Mouse (Mus musculus) liver, embryonic 13.5 days (tissue): ENCODE data around the gene St3gal4. TPM values are rescaled to one million over a fixed set of nuclear protein-coding genes. Genes with fewer than 3 reads are reported as not detected.

Experiments
- ATAC-seq: fragments of 200-750 bp; cut with Nextera tagmentation; 2 replicates; pipeline ENCODE4 v1.8.0; 2017; ENCODE audit warnings: low read depth, mild to moderate bottlenecking, moderate number of reproducible peaks, moderate library complexity
- DNase-seq: peaks from one replicate; pipeline ENCODE4 v3.0.0; 2022
- H3K27ac ChIP-seq: fragments of 300-500 bp; sonication (generic); 2 replicates; pipeline ENCODE4 v1.5.1; 2015; ENCODE audit warnings: moderate library complexity, mild to moderate bottlenecking, inconsistent platforms
- H3K27me3 ChIP-seq: fragments of 300-500 bp; sonication (generic); 2 replicates; pipeline ENCODE4 v1.6.1; 2015; ENCODE audit warnings: mild to moderate bottlenecking, inconsistent platforms
- H3K36me3 ChIP-seq: fragments of 300-500 bp; sonication (generic); 2 replicates; pipeline ENCODE4 v1.6.1; 2015; ENCODE audit warnings: mild to moderate bottlenecking, inconsistent platforms
- H3K4me1 ChIP-seq: fragments of 300-500 bp; sonication (generic); replicated peaks from 2 replicates; pipeline ENCODE4 v1.6.1; 2015; ENCODE audit warnings: inconsistent platforms
- H3K4me2 ChIP-seq: fragments of 300-500 bp; sonication (generic); 2 replicates; pipeline ENCODE4 v1.6.1; 2015; ENCODE audit warnings: inconsistent platforms, mild to moderate bottlenecking, moderate library complexity
- H3K4me3 ChIP-seq: fragments of 300-500 bp; sonication (generic); replicated peaks from 2 replicates; pipeline ENCODE4 v1.5.1; 2015; ENCODE audit warnings: mild to moderate bottlenecking, inconsistent platforms
- H3K9ac ChIP-seq: fragments of 300-500 bp; sonication (generic); 2 replicates; pipeline ENCODE4 v1.6.1; 2015; ENCODE audit warnings: mild to moderate bottlenecking, inconsistent platforms
- H3K9me3 ChIP-seq: fragments of 300-500 bp; sonication (generic); replicated peaks from 2 replicates; pipeline ENCODE4 v1.6.1; 2016; ENCODE audit warnings: inconsistent platforms
- WGBS: fragments of 180-500 bp; shearing (Covaris S2); methylation state at CpG from one replicate; pipeline ENCODE4 v1.1.7; 2015; ENCODE audit not compliant: insufficient replicate concordance; 5-methylcytosine and 5-hydroxymethylcytosine counted together
- polyA plus RNA-seq: library from polyadenylated mRNA; unstranded; fragments of >200 nt; fragmentation: Nextera tagmentation; extraction: Ambion mirVana; gene quantifications from 2 replicates; pipeline ENCODE4 v1.2.1, GENCODE M21; 2015

The St3gal4 gene
- polyA plus RNA-seq, 1 experiment from 2014 or later: 24.1 TPM

- Histone ChIP-seq H3K36me3 (peaks cover 52% of the 10 kb centered on the region), H3K4me2 (no peak overlapping the region), H3K9ac (no peak overlapping the region), H3K4me1 (peaks cover 32% of the 10 kb centered on the region), H3K27me3 (no peaks in the 10 kb centered on the region), H3K9me3 (no peaks in the 10 kb centered on the region), H3K4me3 (no peak overlapping the region), H3K27ac (peak overlapping the region; percentile 50)
- DNase-seq: no peak
- WGBS: 61% methylated on average over 15 of the region's 15 CpGs
- ATAC-seq: no peak
Observed at GRCm38 (mm10) chr9:35044458-35044857, 74.6 kb downstream of the St3gal4 start.

GRCm38 (mm10) chr9:35043619-35044018 lies 75.4 kb downstream of the St3gal4 start:
- DNase-seq (no peak), ATAC-seq (no peak)
- H3K4me3 ChIP-seq: no peak overlapping the region
- no peaks in the 10 kb centered on the region for H3K27me3 ChIP-seq
- no peak overlapping the region for H3K4me2 ChIP-seq
- H3K27ac ChIP-seq: no peak overlapping the region
- no peaks in the 10 kb centered on the region for H3K9me3 ChIP-seq
- H3K36me3 ChIP-seq: peaks cover 44% of the 10 kb centered on the region
- peaks cover 40% of the 10 kb centered on the region for H3K4me1 ChIP-seq
- H3K9ac ChIP-seq: no peak overlapping the region
- 80% methylated on average over 7 of the region's 7 CpGs for WGBS

- DNase-seq (no peak), ATAC-seq (no peak)
- Histone ChIP-seq H3K4me3 (no peak overlapping the region), H3K9me3 (no peaks in the 10 kb centered on the region), H3K9ac (no peak overlapping the region), H3K27me3 (no peaks in the 10 kb centered on the region), H3K4me2 (no peak overlapping the region), H3K36me3 (peaks cover 22% of the 10 kb centered on the region), H3K27ac (no peak overlapping the region), H3K4me1 (peaks cover 40% of the 10 kb centered on the region)
- 69% methylated on average over 5 of the region's 5 CpGs for WGBS
Observed at GRCm38 (mm10) chr9:35041493-35041892, 77.6 kb downstream of the St3gal4 start.

GRCm38 (mm10) chr9:35039846-35040245 lies 79.2 kb downstream of the St3gal4 start:
- Histone ChIP-seq H3K27ac (peak overlapping the region; percentile 20; the same call in 1 of the 2 replicates), H3K36me3 (peaks cover 6% of the 10 kb centered on the region), H3K9ac (no peak overlapping the region), H3K9me3 (no peaks in the 10 kb centered on the region), H3K4me2 (no peak overlapping the region), H3K4me3 (no peak overlapping the region), H3K27me3 (peaks cover 9% of the 10 kb centered on the region), H3K4me1 (peaks cover 24% of the 10 kb centered on the region)
- no peak for ATAC-seq
- 24% methylated on average over 5 of the region's 5 CpGs for WGBS
- no peak for DNase-seq

GRCm38 (mm10) chr9:35038922-35039586 lies 80.0 kb downstream of the St3gal4 start:
- peak; percentile 26; the same call in 1 of the 2 replicates for ATAC-seq
- peaks cover 13% of the 10 kb centered on the region for H3K27me3 ChIP-seq
- H3K36me3 ChIP-seq: peaks cover 4% of the 10 kb centered on the region; the same call in 1 of the 2 replicates
- no peak overlapping the region for H3K4me2 ChIP-seq
- no peaks in the 10 kb centered on the region for H3K9me3 ChIP-seq
- H3K9ac ChIP-seq: no peak overlapping the region
- no peak for DNase-seq
- peaks cover 19% of the 10 kb centered on the region for H3K4me1 ChIP-seq
- 47% methylated on average over 7 of the region's 7 CpGs for WGBS
- H3K27ac ChIP-seq: peak overlapping the region; percentile 24; the same call in 1 of the 2 replicates
- no peak overlapping the region for H3K4me3 ChIP-seq

GRCm38 (mm10) chr9:35035074-35035473 lies 84.0 kb downstream of the St3gal4 start:
- peaks cover 15% of the 10 kb centered on the region for H3K4me1 ChIP-seq
- no peak overlapping the region for H3K9ac ChIP-seq
- H3K4me2 ChIP-seq: no peak overlapping the region
- ATAC-seq (no peak), DNase-seq (no peak)
- 49% methylated on average over 14 of the region's 14 CpGs for WGBS
- H3K36me3 ChIP-seq: no peaks in the 10 kb centered on the region
- no peaks in the 10 kb centered on the region for H3K9me3 ChIP-seq
- H3K4me3 ChIP-seq: no peak overlapping the region
- H3K27me3 ChIP-seq: peaks cover 13% of the 10 kb centered on the region
- H3K27ac ChIP-seq: no peak overlapping the region

GRCm38 (mm10) chr9:35032457-35032856 lies 86.6 kb downstream of the St3gal4 start:
- no peak for ATAC-seq
- no peak overlapping the region for H3K9ac ChIP-seq
- H3K27me3 ChIP-seq: peaks cover 13% of the 10 kb centered on the region
- H3K36me3 ChIP-seq: no peaks in the 10 kb centered on the region
- H3K9me3 ChIP-seq: no peaks in the 10 kb centered on the region
- 74% methylated on average over 6 of the region's 6 CpGs for WGBS
- H3K27ac ChIP-seq: no peak overlapping the region
- H3K4me1 ChIP-seq: no peaks in the 10 kb centered on the region
- H3K4me2 ChIP-seq: no peak overlapping the region
- H3K4me3 ChIP-seq: no peak overlapping the region
- DNase-seq: no peak

GRCm38 (mm10) chr9:35030823-35031222 lies 88.2 kb downstream of the St3gal4 start:
- Histone ChIP-seq H3K36me3 (no peaks in the 10 kb centered on the region), H3K4me2 (no peak overlapping the region), H3K4me1 (no peaks in the 10 kb centered on the region), H3K9ac (no peak overlapping the region), H3K27me3 (peaks cover 23% of the 10 kb centered on the region), H3K9me3 (no peaks in the 10 kb centered on the region), H3K27ac (no peak overlapping the region), H3K4me3 (no peak overlapping the region)
- no peak for DNase-seq
- no peak for ATAC-seq
- WGBS: 56% methylated on average over 5 of the region's 5 CpGs

GRCm38 (mm10) chr9:35027382-35027997 lies 91.6 kb downstream of the St3gal4 start:
- ATAC-seq (no peak), DNase-seq (no peak)
- WGBS: 61% methylated on average over 6 of the region's 6 CpGs

GRCm38 (mm10) chr9:35026897-35027311 lies 92.2 kb downstream of the St3gal4 start:
- Histone ChIP-seq H3K4me1 (no peaks in the 10 kb centered on the region; the same call in 1 of the 2 replicates), H3K36me3 (no peaks in the 10 kb centered on the region), H3K9me3 (no peaks in the 10 kb centered on the region), H3K9ac (no peak overlapping the region), H3K4me2 (no peak overlapping the region), H3K27me3 (peaks cover 36% of the 10 kb centered on the region), H3K4me3 (no peak overlapping the region), H3K27ac (no peak overlapping the region)
- DNase-seq: no peak
- 47% methylated on average over 6 of the region's 6 CpGs for WGBS
- no peak for ATAC-seq

More at GRCm38 (mm10) chr9:35027382-35027997, 91.6 kb downstream of the St3gal4 start:
- no peak overlapping the region for H3K4me3 ChIP-seq
- H3K9me3 ChIP-seq: no peaks in the 10 kb centered on the region
- no peak overlapping the region for H3K27ac ChIP-seq
- H3K27me3 ChIP-seq: peaks cover 36% of the 10 kb centered on the region
- no peaks in the 10 kb centered on the region; the same call in 1 of the 2 replicates for H3K4me1 ChIP-seq
- H3K4me2 ChIP-seq: no peak overlapping the region
- no peaks in the 10 kb centered on the region for H3K36me3 ChIP-seq
- no peak overlapping the region for H3K9ac ChIP-seq

GRCm38 (mm10) chr9:35026311-35026710 lies 92.8 kb downstream of the St3gal4 start:
- DNase-seq (no peak), ATAC-seq (no peak)
- Histone ChIP-seq H3K9me3 (no peaks in the 10 kb centered on the region), H3K27ac (no peak overlapping the region), H3K36me3 (no peaks in the 10 kb centered on the region), H3K4me1 (no peaks in the 10 kb centered on the region; the same call in 1 of the 2 replicates), H3K27me3 (peaks cover 37% of the 10 kb centered on the region), H3K4me2 (no peak overlapping the region), H3K9ac (no peak overlapping the region), H3K4me3 (no peak overlapping the region)
- 57% methylated on average over 6 of the region's 6 CpGs for WGBS
